Mouse (Mus musculus): ENCODE measurements around the gene Unc5cl. TPM values are rescaled to one million over a fixed set of nuclear protein-coding genes. Genes with fewer than 3 reads are reported as not detected.
A peak's percentile ranks its signal among the peaks of the same experiment; 100 is the strongest.

Unc5cl gene
- polyA plus RNA-seq, 1 experiment, result not detected

DNA sequence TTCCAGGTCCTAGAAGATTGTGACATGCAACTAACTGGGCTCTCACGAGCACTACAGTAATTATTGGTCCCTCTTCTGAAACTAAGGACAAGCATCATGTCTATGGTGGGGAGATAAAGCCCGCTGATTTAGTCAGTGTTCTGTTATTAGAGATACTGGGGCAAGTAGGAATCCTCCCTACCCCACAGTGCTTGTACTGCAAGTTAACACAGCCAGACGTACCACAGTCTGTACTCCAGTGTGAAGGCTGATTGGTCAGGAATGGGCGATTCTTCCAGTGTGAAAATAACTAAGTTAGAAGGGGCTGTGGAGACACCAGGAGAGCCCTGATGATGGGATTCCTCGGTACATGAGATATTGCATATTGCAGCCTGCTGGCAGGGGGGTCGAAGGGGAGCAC is 37.2 kb upstream of the Unc5cl start:
- Histone ChIP-seq H3K36me3 (ENCODE audit: control insufficient read depth, insufficient read depth) (peaks cover 23% of the 10 kb centered on the region), H3K27me3 (ENCODE audit: control insufficient read depth, insufficient read depth, insufficient read length) (no peaks in the 10 kb centered on the region), H3K79me2 (ENCODE audit: control insufficient read depth, insufficient read depth) (no peaks in the 10 kb centered on the region), H3ac (ENCODE audit: control insufficient read depth, insufficient read length) (no peak overlapping the region), H3K4me3 (no peak overlapping the region), H3K4me2 (ENCODE audit: low read depth) (no peak overlapping the region)
- TF ChIP-seq POLR2AphosphoS2 (IDR thresholded peaks at IDR 0.05; ENCODE audit: insufficient read length, low read depth) (no peak), TCF3 (IDR thresholded peaks at IDR 0.05; ENCODE audit: insufficient read length, low read depth) (no peak), REST (IDR thresholded peaks at IDR 0.05; ENCODE audit: insufficient read depth, insufficient read length) (no peak), E2F4 (IDR thresholded peaks at IDR 0.05; ENCODE audit: insufficient read depth) (no peak), MYOD1 (IDR thresholded peaks at IDR 0.05; ENCODE audit: control insufficient read depth in 1 of 3, insufficient read length in 2 of 3, low read depth in 2 of 3) (no peak), MYOG (IDR thresholded peaks at IDR 0.05; ENCODE audit: control insufficient read depth in 1 of 3, insufficient read depth in 1 of 3, insufficient read length in 2 of 3, low read depth in 2 of 3) (no peak), USF1 (IDR thresholded peaks at IDR 0.05; ENCODE audit: low read depth) (no peak), TCF12 (IDR thresholded peaks at IDR 0.05; ENCODE audit: insufficient read depth, poor library complexity, severe bottlenecking) (no peak), CEBPB (IDR thresholded peaks at IDR 0.05; ENCODE audit: insufficient read depth, poor library complexity, severe bottlenecking) (no peak)

DNA sequence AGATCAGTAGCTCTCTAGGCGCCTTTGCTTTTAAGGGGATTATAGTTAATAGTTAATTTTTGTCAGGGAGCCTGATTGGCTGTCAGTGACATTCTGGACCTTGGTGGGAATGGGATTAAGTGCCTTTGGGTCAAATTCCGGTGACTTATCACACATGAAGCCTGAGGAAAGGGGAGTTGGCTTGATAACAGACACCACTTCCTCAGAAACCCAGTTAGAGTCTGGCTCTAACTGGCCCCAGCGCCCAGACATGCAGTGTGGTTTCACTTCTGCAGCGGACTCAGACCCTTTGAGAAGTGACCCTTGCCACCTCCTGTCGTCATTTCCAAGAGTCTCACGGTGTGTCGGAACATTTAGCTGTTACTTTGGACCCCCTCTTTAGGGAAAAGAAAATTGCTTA is 36.5 kb upstream of the Unc5cl start:
- peaks cover 21% of the 10 kb centered on the region for H3K36me3 ChIP-seq (ENCODE audit: control insufficient read depth, insufficient read depth)
- peak; percentile 21 for TF ChIP-seq POLR2AphosphoS2 (IDR thresholded peaks at IDR 0.05; ENCODE audit: insufficient read length, low read depth)
- no peak for TF ChIP-seq MYOG (IDR thresholded peaks at IDR 0.05; ENCODE audit: control insufficient read depth in 1 of 3, insufficient read depth in 1 of 3, insufficient read length in 2 of 3, low read depth in 2 of 3)
- TF ChIP-seq E2F4 (IDR thresholded peaks at IDR 0.05; ENCODE audit: insufficient read depth), result no peak
- no peak for TF ChIP-seq SRF (IDR thresholded peaks at IDR 0.05; ENCODE audit: control insufficient read depth, insufficient read length, low read depth)
- TF ChIP-seq POLR2A (IDR thresholded peaks at IDR 0.05; ENCODE audit: insufficient read length, low read depth), result no peak
- TF ChIP-seq REST (IDR thresholded peaks at IDR 0.05; ENCODE audit: insufficient read depth, insufficient read length), result no peak
- TF ChIP-seq TCF3 (IDR thresholded peaks at IDR 0.05; ENCODE audit: insufficient read length, low read depth), result no peak
- TF ChIP-seq USF1 (IDR thresholded peaks at IDR 0.05; ENCODE audit: low read depth), result no peak
- no peak for TF ChIP-seq TCF12 (IDR thresholded peaks at IDR 0.05; ENCODE audit: insufficient read depth, poor library complexity, severe bottlenecking)
- H3K4me2 ChIP-seq (ENCODE audit: low read depth), result no peak overlapping the region
- H3K27me3 ChIP-seq (ENCODE audit: control insufficient read depth, insufficient read depth, insufficient read length), result no peaks in the 10 kb centered on the region
- no peaks in the 10 kb centered on the region for H3K79me2 ChIP-seq (ENCODE audit: control insufficient read depth, insufficient read depth)
- H3ac ChIP-seq (ENCODE audit: control insufficient read depth, insufficient read length), result no peak overlapping the region
- H3K4me3 ChIP-seq, result no peak overlapping the region

DNA sequence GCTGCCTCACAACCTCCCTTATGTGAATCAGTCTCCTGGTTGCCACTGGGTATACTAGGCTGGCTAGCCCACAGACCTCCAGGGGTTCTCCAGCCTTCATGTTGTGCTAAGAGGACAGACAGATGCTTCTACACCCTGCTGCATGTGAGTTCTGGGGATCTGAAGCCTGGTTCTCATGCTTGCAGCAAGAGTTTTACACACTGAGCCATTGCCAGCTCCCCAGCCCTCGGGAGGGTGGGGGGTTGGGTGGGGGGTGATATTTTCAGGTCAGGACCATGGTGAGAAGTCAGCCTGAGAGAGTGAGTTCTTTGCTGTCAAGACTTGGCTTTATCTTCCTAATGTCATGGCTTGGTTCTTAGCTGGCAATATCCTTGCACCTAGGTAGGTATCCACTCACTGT is 35.9 kb upstream of the Unc5cl start:
- H3K36me3 ChIP-seq (ENCODE audit: control insufficient read depth, insufficient read depth), result peaks cover 21% of the 10 kb centered on the region
- no peak overlapping the region for H3K4me2 ChIP-seq (ENCODE audit: low read depth)
- no peak overlapping the region for H3ac ChIP-seq (ENCODE audit: control insufficient read depth, insufficient read length)
- no peaks in the 10 kb centered on the region for H3K79me2 ChIP-seq (ENCODE audit: control insufficient read depth, insufficient read depth)
- no peak overlapping the region for H3K4me3 ChIP-seq
- no peaks in the 10 kb centered on the region for H3K27me3 ChIP-seq (ENCODE audit: control insufficient read depth, insufficient read depth, insufficient read length)
- TF ChIP-seq USF1 (IDR thresholded peaks at IDR 0.05; ENCODE audit: low read depth) (no peak), E2F4 (IDR thresholded peaks at IDR 0.05; ENCODE audit: insufficient read depth) (no peak), POLR2AphosphoS2 (IDR thresholded peaks at IDR 0.05; ENCODE audit: insufficient read length, low read depth) (no peak), REST (IDR thresholded peaks at IDR 0.05; ENCODE audit: insufficient read depth, insufficient read length) (no peak), MYOG (IDR thresholded peaks at IDR 0.05; ENCODE audit: control insufficient read depth in 1 of 3, insufficient read depth in 1 of 3, insufficient read length in 2 of 3, low read depth in 2 of 3) (no peak), TCF3 (IDR thresholded peaks at IDR 0.05; ENCODE audit: insufficient read length, low read depth) (no peak), POLR2A (IDR thresholded peaks at IDR 0.05; ENCODE audit: insufficient read length, low read depth) (no peak), SRF (IDR thresholded peaks at IDR 0.05; ENCODE audit: control insufficient read depth, insufficient read length, low read depth) (no peak), MAX (IDR thresholded peaks at IDR 0.05; ENCODE audit: low read depth) (no peak), TCF12 (IDR thresholded peaks at IDR 0.05; ENCODE audit: insufficient read depth, poor library complexity, severe bottlenecking) (no peak), MYOD1 (IDR thresholded peaks at IDR 0.05; ENCODE audit: control insufficient read depth in 1 of 3, insufficient read length in 2 of 3, low read depth in 2 of 3) (no peak), CEBPB (IDR thresholded peaks at IDR 0.05; ENCODE audit: insufficient read depth, poor library complexity, severe bottlenecking) (no peak)

DNA sequence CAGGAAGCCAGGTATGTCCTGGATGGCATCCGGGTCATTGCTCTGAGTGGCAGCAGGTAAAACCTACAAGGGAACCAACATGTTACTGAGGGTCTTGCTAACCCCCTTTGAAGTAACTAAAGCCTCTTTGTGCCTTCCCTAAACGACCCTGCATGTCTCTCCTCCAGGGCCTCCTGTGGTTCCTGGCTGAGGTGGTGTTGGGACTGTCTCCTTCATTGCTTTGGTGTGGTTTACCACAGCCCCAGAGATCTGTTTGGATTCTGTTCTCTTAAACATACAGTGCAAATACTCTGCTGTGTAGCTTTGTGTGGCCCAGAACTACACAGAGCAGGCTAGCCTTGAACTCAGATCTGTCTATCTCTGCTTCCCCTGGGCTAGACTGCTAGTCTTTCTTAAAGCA is 35.1 kb upstream of the Unc5cl start:
- no peak overlapping the region for H3K4me2 ChIP-seq (ENCODE audit: low read depth)
- H3K27me3 ChIP-seq (ENCODE audit: control insufficient read depth, insufficient read depth, insufficient read length), result no peaks in the 10 kb centered on the region
- no peak overlapping the region for H3K4me3 ChIP-seq
- peaks cover 20% of the 10 kb centered on the region for H3K36me3 ChIP-seq (ENCODE audit: control insufficient read depth, insufficient read depth)
- TF ChIP-seq TCF3 (IDR thresholded peaks at IDR 0.05; ENCODE audit: insufficient read length, low read depth) (no peak), POLR2A (IDR thresholded peaks at IDR 0.05; ENCODE audit: insufficient read length, low read depth) (no peak), POLR2AphosphoS2 (IDR thresholded peaks at IDR 0.05; ENCODE audit: insufficient read length, low read depth) (no peak), E2F4 (IDR thresholded peaks at IDR 0.05; ENCODE audit: insufficient read depth) (no peak), REST (IDR thresholded peaks at IDR 0.05; ENCODE audit: insufficient read depth, insufficient read length) (no peak)
- H3ac ChIP-seq (ENCODE audit: control insufficient read depth, insufficient read length), result no peak overlapping the region
- H3K79me2 ChIP-seq (ENCODE audit: control insufficient read depth, insufficient read depth), result no peaks in the 10 kb centered on the region

DNA sequence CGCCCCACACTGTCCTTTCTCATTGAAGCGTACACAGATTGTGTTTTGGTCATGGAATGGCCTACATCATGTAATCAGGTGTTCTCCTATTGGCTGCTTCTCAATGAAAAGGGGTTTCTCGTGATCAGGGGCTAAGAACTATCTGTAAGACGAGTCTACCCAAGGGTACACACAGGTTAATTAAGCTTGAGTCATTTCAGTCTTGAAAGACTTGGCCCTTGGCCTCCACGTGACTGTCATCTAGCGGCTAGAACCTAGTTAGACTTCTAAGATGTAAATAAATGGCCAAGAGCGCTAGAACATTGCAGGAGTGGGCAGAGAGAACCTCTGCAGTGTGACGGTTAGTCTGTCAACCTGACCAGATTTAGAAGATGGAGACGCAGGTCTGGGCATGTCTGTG is 30.5 kb upstream of the Unc5cl start:
- H3K4me3 ChIP-seq, result no peak overlapping the region
- H3K27me3 ChIP-seq (ENCODE audit: control insufficient read depth, insufficient read depth, insufficient read length), result no peaks in the 10 kb centered on the region
- no peak overlapping the region for H3ac ChIP-seq (ENCODE audit: control insufficient read depth, insufficient read length)
- H3K36me3 ChIP-seq (ENCODE audit: control insufficient read depth, insufficient read depth), result peaks cover 4% of the 10 kb centered on the region
- no peak overlapping the region for H3K4me2 ChIP-seq (ENCODE audit: low read depth)
- TF ChIP-seq POLR2AphosphoS2 (IDR thresholded peaks at IDR 0.05; ENCODE audit: insufficient read length, low read depth) (no peak), TCF3 (IDR thresholded peaks at IDR 0.05; ENCODE audit: insufficient read length, low read depth) (no peak), REST (IDR thresholded peaks at IDR 0.05; ENCODE audit: insufficient read depth, insufficient read length) (no peak)
- peaks cover 8% of the 10 kb centered on the region for H3K79me2 ChIP-seq (ENCODE audit: control insufficient read depth, insufficient read depth)

Measured in myocyte (in vitro differentiated cells).